Mouse (Mus musculus): Measurements from ENCODE around the gene Rac3. TPM values are rescaled to one million over a fixed set of nuclear protein-coding genes. Genes with fewer than 3 reads are reported as not detected.
A peak's percentile ranks its signal among the peaks of the same experiment; 100 is the strongest.

Gene Rac3
- polyA plus RNA-seq, 1 experiment from 2014 or later, result 118 TPM

DNA sequence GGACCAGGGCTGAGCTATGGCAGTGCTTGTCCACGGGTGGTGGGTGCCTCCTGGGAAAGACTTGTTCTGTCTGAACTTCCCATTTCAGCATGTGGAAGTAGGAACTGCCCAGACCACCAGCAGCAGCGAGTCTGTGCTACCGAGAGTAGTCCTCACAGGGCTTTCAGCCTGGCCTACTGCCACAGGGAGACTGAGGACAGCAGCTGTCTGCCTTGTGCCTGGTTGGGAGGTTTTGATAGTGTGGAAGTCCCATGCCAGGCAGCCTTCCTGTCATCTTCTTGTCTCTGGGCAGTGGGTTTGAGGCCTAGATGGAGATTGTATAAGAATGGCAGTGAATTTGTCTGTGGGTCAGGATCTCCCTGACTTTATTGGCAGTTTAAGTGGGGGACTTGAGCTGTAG is 31.9 kb upstream of the Rac3 start:
- H3K27ac ChIP-seq, result no peak overlapping the region
- no peak overlapping the region for H3K9ac ChIP-seq
- H3K4me2 ChIP-seq (replicated peaks), result no peak overlapping the region
- 82% methylated on average over 3 of the region's 3 CpGs for WGBS
- H3K27me3 ChIP-seq (replicated peaks), result no peaks in the 10 kb centered on the region
- H3K9me3 ChIP-seq, result no peaks in the 10 kb centered on the region
- H3K4me1 ChIP-seq, result 0 out of 2 replicates have a peak, but pooled peaks cover 2% of the 10 kb centered on the region
- ATAC-seq (ENCODE audit: low FRiP score, low read depth), result no peak
- H3K4me3 ChIP-seq, result no peak overlapping the region
- peaks cover 69% of the 10 kb centered on the region for H3K36me3 ChIP-seq

GRCm38 (mm10) chr11:120692471-120693011 is 28.7 kb upstream of the Rac3 start:
- Histone ChIP-seq H3K9me3 (no peaks in the 10 kb centered on the region), H3K4me1 (peaks cover 20% of the 10 kb centered on the region), H3K4me3 (no peak overlapping the region), H3K36me3 (peaks cover 56% of the 10 kb centered on the region), H3K4me2 (replicated peaks) (no peak overlapping the region), H3K27me3 (replicated peaks) (no peaks in the 10 kb centered on the region), H3K9ac (no peak overlapping the region), H3K27ac (no peak overlapping the region)
- WGBS, result 92% methylated on average over 4 of the region's 4 CpGs
- no peak for ATAC-seq (ENCODE audit: low FRiP score, low read depth)

- WGBS, result 68% methylated on average over 3 of the region's 3 CpGs
- no peak overlapping the region; the same call in 1 of the 2 replicates for H3K9ac ChIP-seq
- no peaks in the 10 kb centered on the region for H3K27me3 ChIP-seq (replicated peaks)
- H3K4me3 ChIP-seq, result no peak overlapping the region
- H3K27ac ChIP-seq, result no peak overlapping the region
- peaks cover 48% of the 10 kb centered on the region for H3K36me3 ChIP-seq
- no peaks in the 10 kb centered on the region for H3K9me3 ChIP-seq
- no peak for ATAC-seq (ENCODE audit: low FRiP score, low read depth)
- peaks cover 20% of the 10 kb centered on the region for H3K4me1 ChIP-seq
- H3K4me2 ChIP-seq (replicated peaks), result no peak overlapping the region
Measured at GRCm38 (mm10) chr11:120693461-120693860, 27.8 kb upstream of the Rac3 start.

DNA sequence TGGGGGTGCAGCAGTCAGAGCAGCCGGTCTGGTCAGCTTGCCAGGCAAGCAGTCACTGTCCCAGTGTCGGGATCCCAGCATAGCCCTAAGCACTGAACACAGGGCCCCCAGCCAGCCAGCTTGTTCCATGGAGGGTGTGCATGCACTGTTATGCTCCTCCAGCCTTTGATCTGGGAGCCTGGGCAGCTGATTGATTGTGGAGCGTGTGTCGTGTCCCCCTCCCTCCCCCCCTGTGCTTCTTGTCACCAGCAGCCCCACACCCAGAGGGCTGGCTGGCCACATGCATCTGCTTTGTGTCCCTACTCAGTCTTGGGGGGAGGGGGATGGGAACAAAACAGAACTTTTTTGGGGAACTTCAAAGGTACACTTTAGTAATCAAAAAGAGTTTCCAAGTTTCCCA is 26.1 kb upstream of the Rac3 start:
- H3K9me3 ChIP-seq, result no peaks in the 10 kb centered on the region
- H3K9ac ChIP-seq, result 0 out of 2 replicates have a peak overlapping the region, but pooled peaks have one; percentile 1
- peaks cover 47% of the 10 kb centered on the region for H3K36me3 ChIP-seq
- peak overlapping the region; percentile 28; the same call in 1 of the 2 replicates for H3K4me2 ChIP-seq (replicated peaks)
- peaks cover 20% of the 10 kb centered on the region for H3K4me1 ChIP-seq
- peak; percentile 83 for ATAC-seq (ENCODE audit: low FRiP score, low read depth)
- peak overlapping the region; percentile 50; the same call in 1 of the 2 replicates for H3K27ac ChIP-seq
- no peak overlapping the region for H3K4me3 ChIP-seq
- H3K27me3 ChIP-seq (replicated peaks), result no peaks in the 10 kb centered on the region
- WGBS, result 3% methylated on average over 4 of the region's 4 CpGs

DNA sequence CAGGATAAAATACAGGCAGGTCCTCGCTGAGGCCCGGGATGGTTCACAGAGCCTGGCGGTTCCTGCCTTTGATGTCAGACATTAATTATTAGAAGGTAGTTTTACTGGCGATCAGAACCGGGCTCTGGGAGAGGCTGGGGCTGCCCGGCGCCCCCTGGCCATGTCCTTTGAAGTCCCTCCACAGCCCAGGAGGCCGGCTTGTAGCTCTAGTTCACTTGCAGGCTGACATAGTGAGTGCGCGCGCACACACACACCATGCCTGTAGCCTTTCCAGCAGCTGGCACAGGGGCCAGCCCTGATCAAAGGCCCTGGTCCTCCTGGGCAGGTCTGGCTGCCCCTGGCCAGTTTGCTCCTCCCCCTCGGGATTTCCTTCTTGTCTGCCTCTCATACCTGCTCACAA is 25.6 kb upstream of the Rac3 start:
- peak; percentile 79 for ATAC-seq (ENCODE audit: low FRiP score, low read depth)
- H3K9me3 ChIP-seq, result no peaks in the 10 kb centered on the region
- WGBS, result 9% methylated on average over 12 of the region's 12 CpGs
- H3K4me3 ChIP-seq, result no peak overlapping the region
- no peaks in the 10 kb centered on the region for H3K27me3 ChIP-seq (replicated peaks)
- H3K36me3 ChIP-seq, result peaks cover 46% of the 10 kb centered on the region
- peak overlapping the region; percentile 28; the same call in 1 of the 2 replicates for H3K4me2 ChIP-seq (replicated peaks)
- H3K9ac ChIP-seq, result peak overlapping the region; percentile 29; the same call in 1 of the 2 replicates
- peaks cover 20% of the 10 kb centered on the region for H3K4me1 ChIP-seq
- H3K27ac ChIP-seq, result no peak overlapping the region

DNA sequence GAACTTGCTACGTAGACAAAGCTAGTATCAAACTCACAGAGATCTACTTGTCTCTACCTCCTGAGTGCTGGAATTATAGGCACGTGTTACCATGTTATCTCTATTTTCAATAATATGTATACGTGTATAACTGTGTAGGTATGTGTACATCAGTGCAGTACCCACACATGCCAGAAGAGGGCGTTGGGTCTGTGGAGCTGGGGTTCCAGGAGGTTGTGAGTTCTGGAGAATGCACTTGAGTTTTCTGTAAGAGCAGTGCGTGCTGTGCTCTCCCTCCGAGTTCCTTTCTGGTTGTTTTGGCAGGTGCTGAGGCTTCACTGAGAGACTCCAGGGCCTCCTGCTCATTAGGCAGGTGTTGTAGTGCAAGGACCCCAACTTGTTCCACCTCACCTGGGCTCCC is 24.7 kb upstream of the Rac3 start:
- WGBS, result 88% methylated on average over 6 of the region's 6 CpGs

GRCm38 (mm10) chr11:120697741-120698140 is 23.5 kb upstream of the Rac3 start:
- H3K4me3 ChIP-seq, result no peak overlapping the region
- WGBS, result 62% methylated on average over 10 of the region's 10 CpGs
- ATAC-seq (ENCODE audit: low FRiP score, low read depth), result no peak
- no peaks in the 10 kb centered on the region for H3K27me3 ChIP-seq (replicated peaks)
- no peak overlapping the region for H3K9ac ChIP-seq
- H3K36me3 ChIP-seq, result peaks cover 55% of the 10 kb centered on the region
- H3K9me3 ChIP-seq, result no peaks in the 10 kb centered on the region
- H3K4me2 ChIP-seq (replicated peaks), result no peak overlapping the region
- no peak overlapping the region for H3K27ac ChIP-seq
- H3K4me1 ChIP-seq, result peaks cover 20% of the 10 kb centered on the region

More for the DNA sequence above, 24.7 kb upstream of the Rac3 start:
- no peak overlapping the region for H3K4me3 ChIP-seq
- peaks cover 53% of the 10 kb centered on the region for H3K36me3 ChIP-seq
- peaks cover 20% of the 10 kb centered on the region for H3K4me1 ChIP-seq
- H3K9me3 ChIP-seq, result no peaks in the 10 kb centered on the region
- no peak overlapping the region for H3K9ac ChIP-seq
- no peak overlapping the region for H3K4me2 ChIP-seq (replicated peaks)
- H3K27me3 ChIP-seq (replicated peaks), result no peaks in the 10 kb centered on the region
- H3K27ac ChIP-seq, result no peak overlapping the region
- no peak for ATAC-seq (ENCODE audit: low FRiP score, low read depth)

GRCm38 (mm10) chr11:120703696-120704454 is 17.4 kb upstream of the Rac3 start:
- Histone ChIP-seq H3K36me3 (peaks cover 43% of the 10 kb centered on the region), H3K9me3 (no peaks in the 10 kb centered on the region), H3K9ac (0 out of 2 replicates have a peak overlapping the region, but pooled peaks have one; percentile 13), H3K27ac (no peak overlapping the region), H3K4me1 (peaks cover 34% of the 10 kb centered on the region), H3K4me2 (replicated peaks) (no peak overlapping the region; the same call in 1 of the 2 replicates), H3K27me3 (replicated peaks) (no peaks in the 10 kb centered on the region), H3K4me3 (no peak overlapping the region)
- ATAC-seq (ENCODE audit: low FRiP score, low read depth), result no peak
- WGBS, result 22% methylated on average over 15 of the region's 15 CpGs

DNA sequence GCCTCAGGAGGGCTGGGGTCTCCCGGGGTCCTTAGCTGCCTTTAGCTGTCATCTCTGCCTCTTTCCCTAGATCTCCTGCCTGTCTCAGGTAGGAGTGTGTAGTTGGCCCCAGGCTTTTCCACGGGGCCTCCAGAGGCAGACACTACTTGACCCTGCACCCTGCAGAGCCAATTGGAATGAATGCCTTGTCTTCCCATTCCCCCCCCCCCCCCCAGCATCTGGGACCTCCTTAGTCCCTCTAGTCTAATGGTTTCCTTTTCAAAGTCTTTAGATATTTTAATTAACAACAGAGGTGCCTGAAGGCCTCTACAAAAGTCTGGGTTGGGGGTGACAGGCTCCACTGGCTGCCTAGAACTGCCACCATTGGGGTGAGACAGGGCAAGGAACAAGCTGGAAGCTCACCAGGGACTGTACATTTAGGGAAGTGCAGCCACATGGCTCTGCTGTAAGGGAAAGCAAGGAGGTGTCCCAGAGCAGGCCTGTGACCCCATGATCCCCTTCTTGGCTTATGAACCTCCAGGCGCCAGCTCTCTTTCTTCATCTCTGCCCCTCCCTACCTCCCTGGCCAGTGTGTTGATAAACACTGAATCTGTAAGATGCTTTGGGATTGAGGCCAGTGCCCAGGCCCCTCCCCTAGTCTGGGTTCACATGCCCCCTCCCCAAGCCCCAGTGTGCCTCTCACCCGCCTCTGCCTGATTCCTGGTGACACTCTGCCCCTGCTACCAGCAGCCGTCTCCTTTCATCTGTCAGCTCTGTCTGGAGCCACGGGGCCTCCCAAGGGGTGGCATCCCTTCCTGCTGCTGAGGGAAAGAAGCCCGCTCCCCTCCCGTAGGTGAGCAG is 16.6 kb upstream of the Rac3 start:
- no peak overlapping the region for H3K27ac ChIP-seq
- H3K27me3 ChIP-seq (replicated peaks), result no peaks in the 10 kb centered on the region
- peaks cover 46% of the 10 kb centered on the region for H3K36me3 ChIP-seq
- no peak overlapping the region for H3K4me3 ChIP-seq
- H3K4me1 ChIP-seq, result peaks cover 34% of the 10 kb centered on the region
- peak overlapping the region; percentile 45; the same call in 1 of the 2 replicates for H3K9ac ChIP-seq
- ATAC-seq (ENCODE audit: low FRiP score, low read depth), result no peak
- WGBS, result 18% methylated on average over 8 of the region's 8 CpGs
- no peaks in the 10 kb centered on the region for H3K9me3 ChIP-seq
- H3K4me2 ChIP-seq (replicated peaks), result peak overlapping the region; percentile 4; the same call in 1 of the 2 replicates

DNA sequence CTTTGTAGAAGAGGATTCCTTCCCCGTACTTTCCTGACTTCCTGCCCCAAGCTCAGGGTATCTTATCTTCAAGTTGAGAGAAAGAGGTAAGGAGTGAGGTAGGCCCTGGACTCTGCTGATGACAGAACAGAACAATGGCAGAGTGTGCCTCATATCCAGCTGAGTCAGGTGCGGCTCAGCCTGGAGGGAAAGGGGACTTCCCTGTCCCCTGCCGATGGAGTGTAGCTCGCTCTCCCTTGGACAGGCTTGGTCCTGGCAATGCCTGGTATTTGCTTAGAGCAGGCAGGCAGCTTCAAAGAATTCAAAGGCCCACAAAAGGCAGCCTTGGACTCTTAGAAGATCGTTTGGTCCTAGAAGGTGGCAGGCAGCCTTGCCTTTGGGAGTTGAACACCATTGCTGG is 15.2 kb upstream of the Rac3 start:
- Histone ChIP-seq H3K4me1 (peaks cover 37% of the 10 kb centered on the region), H3K9me3 (no peaks in the 10 kb centered on the region), H3K36me3 (peaks cover 39% of the 10 kb centered on the region), H3K4me3 (no peak overlapping the region), H3K27ac (no peak overlapping the region), H3K4me2 (replicated peaks) (no peak overlapping the region), H3K9ac (no peak overlapping the region), H3K27me3 (replicated peaks) (no peaks in the 10 kb centered on the region)
- WGBS, result 61% methylated on average over 5 of the region's 5 CpGs
- ATAC-seq (ENCODE audit: low FRiP score, low read depth), result no peak

DNA sequence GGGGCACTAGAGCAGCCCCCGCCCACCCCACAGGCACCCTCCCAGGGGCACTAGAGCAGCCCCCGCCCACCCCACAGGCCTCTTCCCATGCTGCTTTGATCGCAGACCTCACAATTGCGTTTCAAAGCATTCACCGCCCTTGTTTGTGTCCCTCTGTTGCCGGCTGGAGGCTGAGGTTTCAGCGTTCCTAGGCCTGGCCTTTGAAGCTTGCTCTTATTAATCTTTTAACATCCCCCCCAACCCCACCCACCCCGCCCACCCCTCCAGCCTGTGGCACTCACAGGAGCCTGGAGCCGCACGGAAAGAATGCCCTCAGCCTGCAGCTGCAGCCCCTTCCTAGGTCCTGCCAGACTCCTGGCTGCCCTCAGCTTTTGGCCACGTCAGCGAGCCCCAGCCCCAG is 14.0 kb upstream of the Rac3 start:
- peaks cover 44% of the 10 kb centered on the region for H3K4me1 ChIP-seq
- no peak overlapping the region for H3K4me3 ChIP-seq
- peak overlapping the region; percentile 26; the same call in 1 of the 2 replicates for H3K9ac ChIP-seq
- H3K27ac ChIP-seq, result no peak overlapping the region
- no peaks in the 10 kb centered on the region for H3K9me3 ChIP-seq
- H3K36me3 ChIP-seq, result peaks cover 34% of the 10 kb centered on the region
- ATAC-seq (ENCODE audit: low FRiP score, low read depth), result no peak
- no peaks in the 10 kb centered on the region for H3K27me3 ChIP-seq (replicated peaks)
- H3K4me2 ChIP-seq (replicated peaks), result peak overlapping the region; percentile 35
- WGBS, result 5% methylated on average over 11 of the region's 12 CpGs

GRCm38 (mm10) chr11:120707969-120708368 is 13.3 kb upstream of the Rac3 start:
- H3K4me1 ChIP-seq, result peaks cover 51% of the 10 kb centered on the region
- peaks cover 30% of the 10 kb centered on the region for H3K36me3 ChIP-seq
- WGBS, result 27% methylated on average over 5 of the region's 5 CpGs
- no peaks in the 10 kb centered on the region for H3K9me3 ChIP-seq
- no peak overlapping the region for H3K9ac ChIP-seq
- no peaks in the 10 kb centered on the region for H3K27me3 ChIP-seq (replicated peaks)
- H3K4me2 ChIP-seq (replicated peaks), result peak overlapping the region; percentile 35; the same call in 1 of the 2 replicates
- ATAC-seq (ENCODE audit: low FRiP score, low read depth), result no peak
- H3K4me3 ChIP-seq, result no peak overlapping the region
- no peak overlapping the region for H3K27ac ChIP-seq
